Mouse (Mus musculus) spleen, postnatal 14 days (tissue): ENCODE results near the gene Dock10.

Experiments used
- DNase-seq, 2 experiments: peaks; one replicate each; pipeline ENCODE4 v3.0.0; 2021 to 2022; ENCODE audit warnings: low spot score in 2 of 2

The Dock10 gene

GRCm38 (mm10) chr1:80728183-80728582 lies 30.1 kb downstream of the Dock10 start:
- no peak for DNase-seq

- DNase-seq, result no peak
Observed at GRCm38 (mm10) chr1:80727403-80727802, 30.9 kb downstream of the Dock10 start.

- DNase-seq, result peak; percentile 30 to 63
Observed at GRCm38 (mm10) chr1:80722647-80723046, 35.7 kb downstream of the Dock10 start.

- no peak for DNase-seq
Observed at GRCm38 (mm10) chr1:80722001-80722400, 36.3 kb downstream of the Dock10 start.

GRCm38 (mm10) chr1:80721181-80721580 lies 37.1 kb downstream of the Dock10 start:
- DNase-seq, result no peak

GRCm38 (mm10) chr1:80720146-80720545 lies 38.2 kb downstream of the Dock10 start:
- DNase-seq, result no peak

GRCm38 (mm10) chr1:80719436-80719835 lies 38.9 kb downstream of the Dock10 start:
- DNase-seq, result no peak

GRCm38 (mm10) chr1:80718666-80719065 lies 39.7 kb downstream of the Dock10 start:
- DNase-seq, result no peak

- DNase-seq, result no peak
Observed at GRCm38 (mm10) chr1:80715917-80716316, 42.4 kb downstream of the Dock10 start.

- DNase-seq, result no peak
Observed at GRCm38 (mm10) chr1:80713920-80714319, 44.4 kb downstream of the Dock10 start.

- DNase-seq, result no peak
Observed at GRCm38 (mm10) chr1:80710607-80711261, 47.6 kb downstream of the Dock10 start.

GRCm38 (mm10) chr1:80710097-80710541 lies 48.2 kb downstream of the Dock10 start:
- no peak for DNase-seq

- no peak for DNase-seq
Observed at GRCm38 (mm10) chr1:80709299-80709698, 49.0 kb downstream of the Dock10 start.

GRCm38 (mm10) chr1:80703279-80703678 lies 55.0 kb downstream of the Dock10 start:
- DNase-seq, result no peak

GRCm38 (mm10) chr1:80676004-80676673 lies 82.2 kb downstream of the Dock10 start:
- no peak for DNase-seq

GRCm38 (mm10) chr1:80671730-80672129 lies 86.6 kb downstream of the Dock10 start:
- DNase-seq, result no peak

- no peak for DNase-seq
Observed at GRCm38 (mm10) chr1:80671056-80671455, 87.3 kb downstream of the Dock10 start.

- no peak for DNase-seq
Observed at GRCm38 (mm10) chr1:80670387-80670786, 87.9 kb downstream of the Dock10 start.

GRCm38 (mm10) chr1:80665761-80666160 lies 92.6 kb downstream of the Dock10 start:
- no peak for DNase-seq

GRCm38 (mm10) chr1:80665161-80665560 lies 93.2 kb downstream of the Dock10 start:
- peak; percentile 12 to 27 for DNase-seq

- DNase-seq, result no peak
Observed at GRCm38 (mm10) chr1:80661506-80662402, 96.6 kb downstream of the Dock10 start.
